Mouse (Mus musculus) erythroblast, adult 5-6 weeks (primary cell): Measurements from ENCODE around the gene Ube2z. TPM values are rescaled to one million over a fixed set of nuclear protein-coding genes. Genes with fewer than 3 reads are reported as not detected.

Experiments
- ATAC-seq: replicated peaks from 2 replicates; pipeline ENCODE4 v1.8.0; 2016; ENCODE audit warnings: moderate number of reproducible peaks, mild to moderate bottlenecking, moderate TSS enrichment, inconsistent platforms; ENCODE audit not compliant: poor library complexity, low FRiP score, severe bottlenecking
- total RNA-seq, 2 experiments: library from RNA; stranded (forward) in 1 of 2; stranded (reverse) in 1 of 2; fragments of 150-400 nt in 1 of 2; fragments of 200-764, 138-1000 nt in 1 of 2; gene quantifications; 2 replicates each; pipeline versions ENCODE4 v1.2.3 to v1.2.4; 2015 to 2017; ENCODE audit warnings: low replicate concordance in 2 of 2

Ube2z gene
- total RNA-seq, 2 experiments from 2014 or later = 7.1 to 10.3 TPM

DNA sequence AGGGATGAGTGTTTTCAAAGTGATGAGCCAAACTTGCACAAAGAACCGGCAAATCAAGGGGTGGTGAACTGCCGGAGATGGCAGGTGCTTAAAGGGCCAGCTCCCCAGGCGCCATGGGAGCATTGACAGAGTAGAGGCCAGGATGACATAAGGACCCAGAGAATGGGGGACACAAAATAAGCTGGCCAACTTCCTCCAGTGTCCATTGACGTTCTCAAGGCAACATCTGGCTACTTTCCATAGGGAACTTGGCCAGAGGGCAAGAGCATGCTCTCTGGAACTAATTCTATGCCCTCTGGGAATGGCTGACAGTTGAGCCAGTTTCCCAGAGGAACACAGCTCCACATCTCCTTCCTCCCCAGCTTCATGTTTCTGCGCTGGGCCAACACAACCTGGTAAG, 3.0 kb upstream of the Ube2z start:
- ATAC-seq = no peak

DNA sequence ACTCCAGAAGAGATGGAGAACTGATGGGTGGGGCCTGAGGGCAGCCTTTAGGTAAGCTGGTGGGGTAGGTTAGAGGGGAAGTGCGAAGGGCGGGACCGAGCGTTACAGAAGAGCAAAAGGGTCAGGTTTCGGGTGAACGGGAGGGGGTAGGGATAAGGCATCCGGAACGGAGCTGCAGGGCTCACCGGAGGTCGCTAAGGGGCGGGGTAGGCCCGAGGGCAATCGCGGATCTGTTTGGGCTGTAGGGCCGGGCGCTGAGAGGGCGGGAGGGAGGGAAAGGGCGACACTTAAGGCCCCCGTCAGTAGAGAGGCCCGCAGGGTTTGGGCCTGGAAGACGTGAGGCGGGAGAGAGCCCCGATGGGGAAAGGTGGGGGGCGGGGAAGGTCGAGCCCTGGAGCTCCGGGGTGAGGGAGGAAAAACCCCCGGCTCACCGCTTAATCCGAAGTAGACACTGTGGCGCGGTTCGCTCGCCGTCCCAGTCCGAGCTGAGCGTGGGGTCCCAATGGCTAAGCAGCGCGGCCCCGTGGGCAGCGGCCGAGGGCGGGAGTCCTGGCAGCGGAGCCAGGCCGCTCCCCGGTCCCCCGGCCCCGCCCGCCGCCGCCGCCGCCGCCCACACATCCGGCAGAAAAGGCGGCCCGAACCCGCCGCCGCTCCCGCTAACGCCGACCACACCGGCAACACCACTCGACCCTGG, 520 bp downstream of the Ube2z start:
- ATAC-seq = peak; percentile 51

GRCm38 (mm10) chr11:96058309-96058708, 6.9 kb downstream of the Ube2z start:
- no peak for ATAC-seq

- ATAC-seq = no peak
Observed at GRCm38 (mm10) chr11:96050854-96051253, 14.3 kb downstream of the Ube2z start.

DNA sequence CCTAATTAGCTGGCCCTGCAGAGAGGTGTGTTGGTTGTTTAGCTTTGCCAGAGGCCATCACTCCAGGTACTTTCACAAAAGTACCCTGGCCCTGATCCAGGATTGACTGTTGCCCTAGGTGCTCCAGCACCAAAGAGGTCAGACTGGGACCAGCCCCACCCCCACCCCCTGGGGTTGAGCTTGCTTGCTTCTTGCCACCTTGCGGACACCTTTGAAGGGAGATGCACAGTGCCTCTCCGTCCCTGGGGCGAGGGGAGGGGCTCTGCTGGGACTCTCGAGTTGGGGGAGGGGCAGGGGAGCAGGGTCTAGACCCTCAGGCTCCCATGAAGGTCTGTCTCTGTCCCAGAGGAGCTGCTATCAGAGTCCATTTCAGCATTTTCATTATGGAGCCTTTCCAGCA, 15.2 kb downstream of the Ube2z start:
- ATAC-seq = no peak

- ATAC-seq = no peak
Observed at GRCm38 (mm10) chr11:96047469-96048373, 17.5 kb downstream of the Ube2z start.

- no peak for ATAC-seq
Observed at GRCm38 (mm10) chr11:96046793-96047192, 18.4 kb downstream of the Ube2z start.

DNA sequence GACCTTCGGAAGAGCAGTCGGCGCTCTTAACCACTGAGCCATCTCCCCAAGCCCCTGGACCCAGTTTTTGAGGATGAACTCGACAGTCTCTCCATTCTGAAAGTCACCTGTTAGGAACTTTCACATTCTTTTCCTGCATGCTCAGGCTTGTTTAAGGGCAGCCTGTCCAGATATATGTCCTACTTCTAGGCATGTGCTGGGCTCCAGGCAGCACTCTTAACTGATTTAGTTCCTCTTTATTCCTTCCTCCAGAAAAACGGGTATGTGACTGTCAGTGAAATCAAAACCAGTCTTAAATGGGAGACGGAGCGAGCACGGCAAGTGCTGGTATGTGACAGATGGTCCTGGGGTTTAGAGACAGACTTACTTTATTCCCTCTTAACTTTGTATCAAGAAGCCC, 19.2 kb downstream of the Ube2z start:
- no peak for ATAC-seq

GRCm38 (mm10) chr11:96044803-96045567, 20.2 kb downstream of the Ube2z start:
- ATAC-seq = no peak

DNA sequence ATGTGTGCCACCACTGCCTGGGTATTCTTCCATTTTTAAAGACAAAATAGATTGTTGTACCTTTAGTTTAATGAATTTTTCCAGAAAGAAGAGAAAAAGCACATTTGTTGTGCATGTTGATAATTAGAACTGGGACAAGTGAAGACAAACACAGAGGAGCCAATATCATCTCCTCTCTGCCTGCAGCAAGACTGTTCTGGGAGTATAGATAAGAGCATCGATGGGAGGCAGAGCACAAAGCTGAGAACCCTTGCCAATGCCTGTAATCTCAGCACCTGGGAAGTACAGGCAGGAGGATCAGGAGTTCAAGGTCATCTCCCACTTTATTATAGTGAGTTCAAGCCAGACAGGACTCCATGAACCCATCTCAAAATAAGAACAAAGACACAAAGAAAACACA, 26.6 kb downstream of the Ube2z start:
- ATAC-seq = no peak

DNA sequence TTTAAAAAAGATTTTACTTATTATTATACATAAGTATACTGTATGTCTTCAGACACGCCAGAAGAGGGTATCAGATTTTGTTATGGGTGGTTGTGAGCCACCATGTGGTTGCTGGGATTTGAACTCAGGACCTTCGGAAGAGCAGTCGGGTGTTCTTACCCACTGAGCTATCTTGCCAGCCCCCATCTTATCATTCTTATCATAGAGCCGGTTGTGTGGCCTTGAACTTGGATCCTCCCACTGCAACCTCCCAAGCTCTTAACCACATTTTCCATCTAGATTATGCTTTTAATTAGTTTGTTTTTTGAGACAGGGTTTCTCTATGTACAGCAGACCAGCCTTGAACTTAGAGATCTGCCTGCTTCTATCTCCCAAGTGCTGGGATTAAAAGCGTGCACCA, 27.7 kb downstream of the Ube2z start:
- ATAC-seq = no peak

GRCm38 (mm10) chr11:96035133-96035532, 30.1 kb downstream of the Ube2z start:
- peak; percentile 47 for ATAC-seq

GRCm38 (mm10) chr11:96034596-96035052, 30.6 kb downstream of the Ube2z start, which contains the start of gene Snf8:
Snf8 (plus strand) TSS chr11:96034885.
- ATAC-seq = peak; percentile 94

DNA sequence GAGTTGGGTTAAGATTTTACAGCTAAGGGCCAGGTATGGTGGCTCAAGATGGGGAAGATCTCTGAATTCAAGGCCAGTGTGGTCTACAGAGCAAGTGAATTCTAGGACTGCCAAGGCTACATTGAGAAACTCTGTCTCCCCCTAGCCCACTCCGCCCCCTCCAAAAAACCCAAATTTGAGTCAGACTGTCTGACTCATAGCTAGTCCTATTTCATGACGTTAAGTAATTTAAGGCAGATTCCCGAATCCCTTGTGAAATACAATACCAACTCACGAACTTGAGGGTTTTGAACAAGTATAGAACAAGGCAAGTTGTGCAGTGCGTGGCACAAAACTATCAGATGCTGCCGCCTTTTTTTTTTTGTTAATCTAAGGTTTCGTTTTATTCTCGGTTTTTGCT, 31.1 kb downstream of the Ube2z start:
- ATAC-seq = no peak

- ATAC-seq = no peak
Observed at GRCm38 (mm10) chr11:96033264-96033663, 31.9 kb downstream of the Ube2z start.

GRCm38 (mm10) chr11:96031701-96032100, 33.5 kb downstream of the Ube2z start:
- no peak for ATAC-seq

GRCm38 (mm10) chr11:96030571-96030970, 34.6 kb downstream of the Ube2z start:
- no peak for ATAC-seq

GRCm38 (mm10) chr11:96028130-96028529, 37.1 kb downstream of the Ube2z start:
- ATAC-seq = no peak

DNA sequence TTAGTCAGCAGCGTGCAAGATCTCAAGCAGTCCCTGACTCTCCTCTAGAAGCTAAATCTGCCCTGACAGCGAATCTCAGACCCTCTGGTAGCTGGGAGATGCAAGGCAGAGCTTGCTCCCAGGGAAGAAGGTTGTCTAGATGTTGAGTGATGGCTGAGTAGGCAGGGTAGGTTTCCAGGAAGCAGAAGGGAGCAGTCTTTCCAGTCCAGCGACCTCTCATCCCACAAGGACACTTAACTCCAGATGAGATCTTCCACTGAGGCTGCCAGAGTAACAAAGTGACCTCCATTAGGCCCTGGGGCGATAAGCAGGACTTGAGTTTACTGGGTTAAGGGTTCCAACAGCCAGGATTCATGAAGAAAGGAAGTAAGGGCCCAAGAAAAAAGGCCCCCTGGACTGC, 44.6 kb downstream of the Ube2z start:
- ATAC-seq = no peak

DNA sequence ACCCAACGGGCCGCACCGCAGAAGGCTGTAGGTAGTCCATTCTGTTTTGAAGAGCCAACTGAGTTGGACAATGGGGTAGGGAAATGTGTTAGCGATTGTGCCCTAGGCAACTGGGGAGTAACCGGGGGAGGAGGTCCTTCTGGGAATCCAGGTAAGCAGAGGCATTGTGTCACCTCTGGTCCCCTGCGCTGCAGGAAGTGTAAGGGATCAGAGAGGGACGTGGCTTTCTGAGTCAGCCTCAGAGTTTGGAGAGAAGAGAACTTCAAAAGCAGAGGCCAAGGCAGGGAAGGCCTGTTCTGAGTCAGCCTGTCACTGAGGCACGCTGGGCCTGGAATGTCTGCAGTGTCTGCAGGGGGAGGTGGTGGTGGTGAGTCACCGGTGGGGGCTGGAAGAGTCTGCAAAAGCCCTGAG, 47.2 kb downstream of the Ube2z start:
- ATAC-seq = 0 out of 2 replicates have a peak, but pooled peaks have one; percentile 43
